11 mouse cellular contexts compared by ENCODE assay signal in genomic region chr13:84345114-84345513, GRCm38 (mm10).
DNase-seq lines count a peak whose midpoint lies in the region; ATAC-seq and TF ChIP-seq lines count a peak whose summit lies in the region.
"Had no signal": no experiment of that assay in that cellular context is flagged by ENCODE, and none has a peak within 500 bp of the region (broad histone marks: within the 10 kb centered on the region; RNA-seq: fewer than 3 reads in every experiment).

No protein-coding gene starts in this region.

- no peak for TF ChIP-seq POLR2A in thymus, adult 2 months (IDR thresholded peaks at IDR 0.05; ENCODE audit: control insufficient read depth, extremely low read depth, insufficient read depth, low read length, poor library complexity)

- no peaks in the 10 kb centered on the region for H3K36me3 ChIP-seq in lung, embryonic 14.5 days (ENCODE audit: insufficient read depth)
- H3K36me3 ChIP-seq in forebrain, embryonic 16.5 days (ENCODE audit: control insufficient read depth, insufficient read depth), result no peaks in the 10 kb centered on the region
- no peaks in the 10 kb centered on the region for H3K36me3 ChIP-seq in midbrain, embryonic 11.5 days (ENCODE audit: control insufficient read depth, insufficient read depth, low read length)
- H3K36me3 ChIP-seq in thymus, adult 2 months (ENCODE audit: control insufficient read depth, insufficient read depth, low read length), result no peaks in the 10 kb centered on the region

- peaks cover 48% of the 10 kb centered on the region for H3K27me3 ChIP-seq in lung, embryonic 14.5 days (ENCODE audit: insufficient read depth, low read length)
- no peaks in the 10 kb centered on the region for H3K27me3 ChIP-seq in forebrain, embryonic 16.5 days (replicated peaks; ENCODE audit: control insufficient read depth, insufficient read depth, low read length)
- H3K27me3 ChIP-seq in midbrain, embryonic 11.5 days (ENCODE audit: control insufficient read depth, insufficient read depth, low read length), result peaks cover 16% of the 10 kb centered on the region
- peaks cover 22% of the 10 kb centered on the region for H3K27me3 ChIP-seq in thymus, adult 2 months (ENCODE audit: control insufficient read depth, insufficient read depth, low read length)

- no peak for ATAC-seq in lung, embryonic 14.5 days (ENCODE audit: insufficient read depth)
- ATAC-seq in forebrain, embryonic 16.5 days, result no peak
- no peak for ATAC-seq in midbrain, embryonic 11.5 days (ENCODE audit: low FRiP score)
- ATAC-seq in erythroblast, adult 5-6 weeks (replicated peaks; ENCODE audit: low FRiP score, poor library complexity, severe bottlenecking), result no peak

- no peak overlapping the region for H3K4me3 ChIP-seq in lung, embryonic 14.5 days (ENCODE audit: low read depth, low read length)
- peak overlapping the region; percentile 30 for H3K4me3 ChIP-seq in forebrain, embryonic 16.5 days (replicated peaks; ENCODE audit: low read length)
- no peak overlapping the region; the same call in 1 of the 2 replicates for H3K4me3 ChIP-seq in midbrain, embryonic 11.5 days (ENCODE audit: low read depth, low read length)
- H3K4me3 ChIP-seq in thymus, adult 2 months (ENCODE audit: control insufficient read depth, insufficient read depth, low read length), result no peak overlapping the region

- no peak for TF ChIP-seq CTCF in lung, embryonic 14.5 days (IDR thresholded peaks at IDR 0.05; ENCODE audit: low read depth)
- no peak for TF ChIP-seq CTCF in thymus, adult 2 months (IDR thresholded peaks at IDR 0.05; ENCODE audit: borderline replicate concordance, control insufficient read depth, extremely low read depth, insufficient read depth, low read length, poor library complexity)

- H3K9ac ChIP-seq in lung, embryonic 14.5 days, result no peak overlapping the region
- peak overlapping the region; percentile 67 for H3K9ac ChIP-seq in forebrain, embryonic 16.5 days (replicated peaks; ENCODE audit: low read depth, low read length)
- H3K9ac ChIP-seq in midbrain, embryonic 11.5 days (ENCODE audit: low read length), result peak overlapping the region; percentile 67

- no peaks in the 10 kb centered on the region for H3K4me1 ChIP-seq in lung, embryonic 14.5 days (ENCODE audit: insufficient read depth)
- peaks cover 34% of the 10 kb centered on the region for H3K4me1 ChIP-seq in forebrain, embryonic 16.5 days (replicated peaks; ENCODE audit: control insufficient read depth, insufficient read depth, low read length)
- peaks cover 44% of the 10 kb centered on the region for H3K4me1 ChIP-seq in midbrain, embryonic 11.5 days (ENCODE audit: control insufficient read depth, insufficient read depth, low read length)
- peaks cover 7% of the 10 kb centered on the region; the same call in 1 of the 2 replicates for H3K4me1 ChIP-seq in thymus, adult 2 months (replicated peaks; ENCODE audit: control insufficient read depth, insufficient read depth, low read length)

- no peaks in the 10 kb centered on the region for H3K9me3 ChIP-seq in lung, embryonic 14.5 days (ENCODE audit: low read depth, low read length)
- no peaks in the 10 kb centered on the region for H3K9me3 ChIP-seq in forebrain, embryonic 16.5 days (ENCODE audit: control insufficient read depth, low read length)
- H3K9me3 ChIP-seq in midbrain, embryonic 11.5 days (ENCODE audit: control insufficient read depth, low read length), result no peaks in the 10 kb centered on the region
- H3K9me3 ChIP-seq: megakaryocyte, embryonic 14.5 days had no signal

- no peak overlapping the region for H3K4me2 ChIP-seq in lung, embryonic 14.5 days
- H3K4me2 ChIP-seq in forebrain, embryonic 16.5 days (ENCODE audit: low read length), result peak overlapping the region; percentile 88
- peak overlapping the region; percentile 59 for H3K4me2 ChIP-seq in midbrain, embryonic 11.5 days

- DNase-seq in lung, embryonic 14.5 days, result peak; percentile 4
- no peak for DNase-seq in lung, postnatal 36 days
- peak; percentile 95 for DNase-seq in midbrain, embryonic 11.5 days (ENCODE audit: low spot score, missing footprints)
- no peak for DNase-seq in spleen, adult 12 weeks (ENCODE audit: low spot score)
- no peak for DNase-seq in heart, adult 8-10 months (ENCODE audit: low spot score)
- DNase-seq in thymus, adult 2 months, result no peak
- DNase-seq: gastrocnemius, postnatal 10 days had no signal

- no peak overlapping the region for H3K27ac ChIP-seq in lung, embryonic 14.5 days (ENCODE audit: low read depth)
- peak overlapping the region; percentile 100 for H3K27ac ChIP-seq in forebrain, embryonic 16.5 days (ENCODE audit: low read length)
- peak overlapping the region; percentile 91 for H3K27ac ChIP-seq in midbrain, embryonic 11.5 days (ENCODE audit: low read depth, low read length)
- H3K27ac ChIP-seq in thymus, adult 2 months (ENCODE audit: control insufficient read depth, insufficient read depth, low read length), result no peak overlapping the region
- H3K27ac ChIP-seq: stomach, postnatal 0 days had no signal

- WGBS in lung, embryonic 14.5 days, result 1% methylated on average over 8 of the region's 8 CpGs
- 11% methylated on average over 8 of the region's 8 CpGs for WGBS in forebrain, embryonic 16.5 days
- 2% methylated on average over 8 of the region's 8 CpGs for WGBS in midbrain, embryonic 11.5 days
- 14% methylated on average over 8 of the region's 8 CpGs for WGBS in thymus, adult 2 months

Comparison
In these comparisons a context has a peak if more than half of its experiments do, and no peak if none do; other contexts are left out.
1. DNase-seq: peak in lung, embryonic 14.5 days (single experiment) and midbrain, embryonic 11.5 days (single experiment); none in lung, postnatal 36 days (single experiment), spleen, adult 12 weeks (single experiment), heart, adult 8-10 months (single experiment) and thymus, adult 2 months (single experiment).
2. H3K27ac ChIP-seq: peak in forebrain, embryonic 16.5 days (single experiment) and midbrain, embryonic 11.5 days (single experiment); none in lung, embryonic 14.5 days (single experiment) and thymus, adult 2 months (single experiment).